Mouse (Mus musculus): Measurements from ENCODE around the gene Ccdc85a. TPM values are rescaled to one million over a fixed set of nuclear protein-coding genes. Genes with fewer than 3 reads are reported as not detected.

Gene Ccdc85a
- 0.06 TPM for polyA plus RNA-seq (2017; shearing (Covaris generic))

GRCm38 (mm10) chr11:28583911-28584434, at the start of gene Ccdc85a:
Gene Ccdc85a (minus strand): TSS chr11:28584324.

GRCm38 (mm10) chr11:28339224-28340150, 244.6 kb downstream of the Ccdc85a start, which contains the start of gene Gm6685:
Gene Gm6685 (minus strand): TSS chr11:28339867.

Other genes starting within 250 kb of the Ccdc85a start
- 0.38 TPM for gene Gm6685, start 244.5 kb downstream of the Ccdc85a start, polyA plus RNA-seq (2017; shearing (Covaris generic))